Mouse (Mus musculus): ENCODE measurements at regions not wholly inside any gene's neighbourhood (a gene's known extent, or its start where the extent isn't known, plus 50 kb on each side); places are given as distances from the start of the nearest gene placed in this dataset.

DNA sequence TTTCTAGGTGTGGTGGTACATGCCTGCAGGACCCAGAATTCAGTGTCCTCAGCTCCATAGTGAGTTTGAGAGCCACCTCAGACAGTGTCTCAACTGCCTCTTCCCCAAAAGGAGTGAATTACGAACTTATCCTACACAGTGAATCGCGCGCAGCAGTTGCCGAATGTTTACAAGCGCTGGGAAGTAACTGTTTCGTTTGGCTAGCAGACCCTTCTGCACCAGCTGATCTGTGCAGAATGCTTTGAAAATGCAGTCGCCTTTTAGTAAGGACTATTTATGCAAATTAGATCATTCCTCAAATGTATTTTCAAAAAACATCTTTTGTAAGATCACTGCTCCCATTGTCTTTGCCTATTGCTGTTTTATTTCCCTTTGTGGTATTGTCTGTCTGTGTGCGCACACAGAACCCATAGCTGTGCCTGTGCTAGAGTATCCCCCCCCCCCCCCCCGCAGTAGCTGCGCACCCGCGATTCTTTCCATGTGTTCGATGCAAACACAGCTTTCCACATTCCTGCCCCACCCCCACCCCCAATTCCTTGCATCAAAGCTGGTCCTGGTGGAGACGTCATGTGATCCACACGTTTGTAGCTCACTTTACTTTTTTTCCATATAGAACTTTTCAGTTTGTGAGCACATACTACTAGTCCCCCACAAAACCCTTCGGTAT lies 97.5 kb upstream of the Sox2 start:
- TF ChIP-seq CTCF (IDR thresholded peaks at IDR 0.05; ENCODE audit: insufficient read depth, low read depth, low read length): no peak
- no peak for TF ChIP-seq POLR2A (IDR thresholded peaks at IDR 0.05; ENCODE audit: insufficient read depth, low read depth, low read length)
